Mouse (Mus musculus) kidney, embryonic 16.5 days (tissue): ENCODE measurements around the gene Pfdn6. TPM values are rescaled to one million over a fixed set of nuclear protein-coding genes. Genes with fewer than 3 reads are reported as not detected.

Experiments used
- ATAC-seq: fragments of 200-750 bp; cut with Nextera tagmentation; 2 replicates; pipeline ENCODE4 v1.8.0; 2017; ENCODE audit warnings: moderate TSS enrichment; ENCODE audit not compliant: low FRiP score, low TSS enrichment
- H3K27ac ChIP-seq: fragments of 300-500 bp; sonication (generic); 2 replicates; pipeline ENCODE4 v1.5.1; 2014; ENCODE audit warnings: low read length
- H3K27me3 ChIP-seq: fragments of 300-500 bp; sonication (generic); 2 replicates; pipeline ENCODE4 v1.6.1; 2014; ENCODE audit warnings: low read length, control low read depth, mixed read lengths; ENCODE audit not compliant: insufficient read depth
- H3K36me3 ChIP-seq: fragments of 300-500 bp; sonication (generic); 2 replicates; pipeline ENCODE4 v1.6.1; 2014; ENCODE audit warnings: low read length, control low read depth, mixed read lengths; ENCODE audit not compliant: insufficient read depth
- H3K4me1 ChIP-seq: fragments of 300-500 bp; sonication (generic); 2 replicates; pipeline ENCODE4 v1.6.1; 2014; ENCODE audit warnings: low read length, control low read depth, mixed read lengths; ENCODE audit not compliant: insufficient read depth
- H3K4me2 ChIP-seq: fragments of 300-500 bp; sonication (generic); replicated peaks from 2 replicates; pipeline ENCODE4 v1.6.1; 2014; ENCODE audit warnings: low read depth, low read length
- H3K4me3 ChIP-seq: fragments of 300-500 bp; sonication (generic); 2 replicates; pipeline ENCODE4 v1.5.1; 2014; ENCODE audit warnings: mild to moderate bottlenecking, low read length
- H3K9ac ChIP-seq: fragments of 300-500 bp; sonication (generic); replicated peaks from 2 replicates; pipeline ENCODE4 v1.6.1; 2014; ENCODE audit warnings: low read length
- H3K9me3 ChIP-seq: fragments of 300-500 bp; sonication (generic); 2 replicates; pipeline ENCODE4 v1.6.1; 2016; ENCODE audit warnings: low read length, control low read depth
- WGBS: fragments of 180-500 bp; shearing (Covaris S2); extraction: QIAGEN DNeasy Blood & Tissue Kit; methylation state at CpG from one replicate; pipeline ENCODE4 v1.1.7; 2014; 5-methylcytosine and 5-hydroxymethylcytosine counted together
- polyA plus RNA-seq: library from polyadenylated mRNA; unstranded; fragments of >200 nt; fragmentation: Nextera tagmentation; extraction: Ambion mirVana; gene quantifications from 2 replicates; pipeline ENCODE4 v1.2.1, GENCODE M21; 2015

Pfdn6 gene
- polyA plus RNA-seq, 1 experiment from 2014 or later = 168 TPM

DNA sequence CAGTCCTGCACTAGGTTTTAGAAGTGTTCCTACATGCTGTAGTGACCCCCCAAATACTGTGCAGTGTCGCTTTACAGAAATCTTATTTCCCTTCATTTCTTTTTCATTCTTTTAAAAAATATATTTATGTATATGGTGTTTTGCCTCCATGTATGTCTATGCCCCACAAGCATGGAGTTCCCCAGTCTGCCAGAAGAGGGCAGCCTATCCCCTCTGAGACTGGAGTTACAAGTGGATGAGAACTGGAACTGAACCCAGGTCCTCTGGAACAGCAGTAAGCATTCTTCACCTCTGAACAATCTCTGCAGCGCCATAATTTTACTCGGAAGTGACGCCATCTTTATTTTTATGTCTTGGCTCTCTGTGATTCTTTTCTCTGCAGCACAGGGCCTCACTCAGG, 29.3 kb upstream of the Pfdn6 start:
- H3K4me1 ChIP-seq = no peaks in the 10 kb centered on the region
- H3K9ac ChIP-seq = no peak overlapping the region
- ATAC-seq = no peak
- no peak overlapping the region for H3K4me3 ChIP-seq
- no peak overlapping the region for H3K4me2 ChIP-seq
- 75% methylated on average over 4 of the region's 4 CpGs for WGBS
- H3K27me3 ChIP-seq = peaks cover 4% of the 10 kb centered on the region; the same call in 1 of the 2 replicates
- H3K36me3 ChIP-seq = peaks cover 5% of the 10 kb centered on the region
- no peaks in the 10 kb centered on the region; the same call in 1 of the 2 replicates for H3K9me3 ChIP-seq
- no peak overlapping the region for H3K27ac ChIP-seq

DNA sequence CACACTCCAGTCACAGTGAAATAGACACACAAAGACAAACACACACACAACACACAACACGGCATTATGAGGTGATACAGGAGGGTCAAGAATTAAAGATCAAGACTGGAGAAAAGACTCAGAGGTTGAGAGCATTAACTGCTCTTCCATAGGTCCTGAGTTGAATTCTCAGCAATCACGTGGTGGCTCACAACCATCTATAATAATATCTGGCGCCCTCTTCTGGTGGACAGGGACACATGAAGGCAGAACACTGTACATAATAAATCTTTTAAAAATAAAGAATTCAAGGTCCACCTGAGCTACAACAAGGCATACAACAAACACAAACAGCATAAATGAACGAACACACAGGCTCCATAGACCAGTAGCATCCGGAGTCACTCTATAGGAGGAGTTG, 28.8 kb upstream of the Pfdn6 start:
- 0 out of 2 replicates have a peak, but pooled peaks have one; percentile 2 for ATAC-seq
- WGBS = 29% methylated on average over 5 of the region's 5 CpGs
- no peak overlapping the region for H3K9ac ChIP-seq
- H3K36me3 ChIP-seq = peaks cover 7% of the 10 kb centered on the region
- H3K9me3 ChIP-seq = no peaks in the 10 kb centered on the region; the same call in 1 of the 2 replicates
- H3K4me1 ChIP-seq = no peaks in the 10 kb centered on the region
- H3K4me2 ChIP-seq = no peak overlapping the region
- no peak overlapping the region for H3K27ac ChIP-seq
- H3K27me3 ChIP-seq = peaks cover 4% of the 10 kb centered on the region; the same call in 1 of the 2 replicates
- no peak overlapping the region for H3K4me3 ChIP-seq

- Histone ChIP-seq H3K4me3 (no peak overlapping the region), H3K27ac (no peak overlapping the region), H3K4me1 (no peaks in the 10 kb centered on the region), H3K4me2 (no peak overlapping the region), H3K9ac (no peak overlapping the region), H3K27me3 (peaks cover 1% of the 10 kb centered on the region; the same call in 1 of the 2 replicates), H3K36me3 (peaks cover 11% of the 10 kb centered on the region), H3K9me3 (no peaks in the 10 kb centered on the region; the same call in 1 of the 2 replicates)
- ATAC-seq = peak; percentile 52; the same call in 1 of the 2 replicates
- whole genome bisulfite sequencing = 3% methylated on average over 9 of the region's 9 CpGs
Observed at GRCm38 (mm10) chr17:33968489-33968888, 28.3 kb upstream of the Pfdn6 start.

- H3K4me2 ChIP-seq = no peak overlapping the region
- no peaks in the 10 kb centered on the region for H3K27me3 ChIP-seq
- no peaks in the 10 kb centered on the region for H3K4me1 ChIP-seq
- no peak for ATAC-seq
- no peak overlapping the region for H3K9ac ChIP-seq
- H3K9me3 ChIP-seq = no peaks in the 10 kb centered on the region; the same call in 1 of the 2 replicates
- no peak overlapping the region for H3K27ac ChIP-seq
- 86% methylated on average over 15 of the region's 16 CpGs for WGBS
- no peak overlapping the region for H3K4me3 ChIP-seq
- peaks cover 32% of the 10 kb centered on the region for H3K36me3 ChIP-seq
Observed at GRCm38 (mm10) chr17:33965846-33966550, 25.9 kb upstream of the Pfdn6 start.

- Histone ChIP-seq H3K36me3 (peaks cover 33% of the 10 kb centered on the region), H3K9ac (no peak overlapping the region), H3K4me1 (no peaks in the 10 kb centered on the region), H3K9me3 (no peaks in the 10 kb centered on the region; the same call in 1 of the 2 replicates), H3K4me3 (no peak overlapping the region), H3K4me2 (no peak overlapping the region), H3K27ac (no peak overlapping the region), H3K27me3 (no peaks in the 10 kb centered on the region)
- 84% methylated on average over 17 of the region's 17 CpGs for whole genome bisulfite sequencing
- ATAC-seq = no peak
Observed at GRCm38 (mm10) chr17:33965082-33965845, 25.1 kb upstream of the Pfdn6 start.

DNA sequence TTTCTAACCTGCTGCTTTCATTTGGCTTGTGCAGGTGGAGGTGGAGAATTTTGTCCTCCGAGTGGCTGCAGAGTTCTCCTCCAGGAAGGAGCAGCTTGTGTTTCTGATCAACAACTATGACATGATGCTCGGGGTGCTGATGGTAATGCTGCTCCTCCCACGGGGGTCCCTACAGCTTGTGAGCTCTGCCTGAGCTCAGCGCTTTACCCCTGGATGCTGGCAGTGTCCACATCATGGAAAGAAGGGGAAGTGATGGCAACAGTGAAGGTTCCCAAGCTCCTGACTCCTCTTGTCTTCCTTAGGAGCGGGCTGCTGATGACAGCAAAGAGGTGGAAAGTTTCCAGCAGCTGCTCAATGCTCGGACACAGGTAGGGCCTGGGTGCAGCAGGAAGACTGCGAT, 22.7 kb upstream of the Pfdn6 start:
- H3K36me3 ChIP-seq = peaks cover 48% of the 10 kb centered on the region
- WGBS = 91% methylated on average over 7 of the region's 7 CpGs
- no peak for ATAC-seq

DNA sequence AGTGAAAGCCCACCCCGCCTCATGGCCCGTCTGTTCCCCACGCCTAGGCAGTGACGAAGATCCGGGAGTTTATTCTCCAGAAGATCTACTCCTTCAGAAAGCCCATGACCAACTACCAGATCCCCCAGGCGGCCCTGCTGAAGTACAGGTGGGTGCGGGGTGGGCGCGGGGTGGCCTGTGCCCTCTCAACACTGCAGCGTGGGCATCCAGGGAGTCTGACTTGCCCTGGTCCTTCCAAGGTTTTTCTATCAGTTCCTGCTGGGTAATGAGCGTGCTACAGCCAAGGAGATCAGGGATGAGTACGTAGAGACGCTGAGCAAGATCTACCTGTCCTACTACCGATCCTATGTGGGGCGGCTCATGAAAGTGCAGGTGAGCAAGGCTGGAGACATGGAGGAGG, 19.8 kb upstream of the Pfdn6 start:
- 95% methylated on average over 15 of the region's 15 CpGs for WGBS
- H3K4me1 ChIP-seq = peaks cover 5% of the 10 kb centered on the region
- H3K4me2 ChIP-seq = no peak overlapping the region
- peaks cover 45% of the 10 kb centered on the region for H3K36me3 ChIP-seq
- no peaks in the 10 kb centered on the region for H3K9me3 ChIP-seq
- ATAC-seq = no peak
- H3K9ac ChIP-seq = no peak overlapping the region
- no peak overlapping the region for H3K4me3 ChIP-seq
- no peaks in the 10 kb centered on the region for H3K27me3 ChIP-seq
- no peak overlapping the region for H3K27ac ChIP-seq

More for the DNA sequence above, 22.7 kb upstream of the Pfdn6 start:
- H3K9ac ChIP-seq = no peak overlapping the region
- H3K4me1 ChIP-seq = no peaks in the 10 kb centered on the region
- no peak overlapping the region for H3K4me2 ChIP-seq
- no peak overlapping the region for H3K4me3 ChIP-seq
- H3K9me3 ChIP-seq = no peaks in the 10 kb centered on the region
- no peaks in the 10 kb centered on the region for H3K27me3 ChIP-seq
- H3K27ac ChIP-seq = no peak overlapping the region

GRCm38 (mm10) chr17:33959135-33959534, 19.0 kb upstream of the Pfdn6 start:
- H3K4me3 ChIP-seq = no peak overlapping the region
- peaks cover 11% of the 10 kb centered on the region for H3K4me1 ChIP-seq
- no peak for ATAC-seq
- no peak overlapping the region for H3K27ac ChIP-seq
- no peaks in the 10 kb centered on the region for H3K27me3 ChIP-seq
- no peaks in the 10 kb centered on the region for H3K9me3 ChIP-seq
- H3K9ac ChIP-seq = no peak overlapping the region
- H3K4me2 ChIP-seq = no peak overlapping the region
- H3K36me3 ChIP-seq = peaks cover 45% of the 10 kb centered on the region
- WGBS = 97% methylated on average over 13 of the region's 13 CpGs

- WGBS = 97% methylated on average over 11 of the region's 11 CpGs
- peaks cover 46% of the 10 kb centered on the region for H3K36me3 ChIP-seq
- no peak overlapping the region for H3K9ac ChIP-seq
- H3K9me3 ChIP-seq = no peaks in the 10 kb centered on the region
- no peak overlapping the region for H3K27ac ChIP-seq
- H3K4me3 ChIP-seq = no peak overlapping the region
- ATAC-seq = no peak
- H3K27me3 ChIP-seq = no peaks in the 10 kb centered on the region
- no peak overlapping the region for H3K4me2 ChIP-seq
- H3K4me1 ChIP-seq = peaks cover 18% of the 10 kb centered on the region
Observed at GRCm38 (mm10) chr17:33958451-33958850, 18.3 kb upstream of the Pfdn6 start.

DNA sequence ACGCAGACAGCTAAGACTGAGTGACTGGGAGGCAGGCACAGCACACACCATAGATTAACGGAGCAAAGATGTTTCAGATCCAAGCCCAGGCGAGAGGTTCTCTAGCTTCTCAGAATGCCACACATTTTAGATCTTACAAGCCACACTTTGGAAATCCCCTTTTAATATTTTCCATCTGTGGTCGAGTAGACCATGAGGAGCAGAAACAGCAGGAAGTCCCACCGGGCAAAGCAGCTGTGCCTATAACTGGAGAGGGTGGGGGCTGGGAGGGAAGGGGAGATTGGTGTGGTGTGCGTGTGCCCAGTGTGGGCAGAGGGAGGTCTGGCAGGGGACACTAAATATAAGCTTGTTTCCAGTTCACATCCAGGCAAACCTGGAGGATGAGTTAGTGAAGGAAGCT, 17.4 kb upstream of the Pfdn6 start:
- no peak overlapping the region for H3K27ac ChIP-seq
- H3K27me3 ChIP-seq = no peaks in the 10 kb centered on the region
- no peak for ATAC-seq
- no peak overlapping the region for H3K4me2 ChIP-seq
- H3K9me3 ChIP-seq = no peaks in the 10 kb centered on the region
- 88% methylated on average over 6 of the region's 6 CpGs for WGBS
- H3K9ac ChIP-seq = no peak overlapping the region
- no peak overlapping the region for H3K4me3 ChIP-seq
- peaks cover 46% of the 10 kb centered on the region for H3K36me3 ChIP-seq
- peaks cover 27% of the 10 kb centered on the region for H3K4me1 ChIP-seq
